Comparison of ENCODE assay signal across 8 mouse cellular contexts in the genomic region with DNA sequence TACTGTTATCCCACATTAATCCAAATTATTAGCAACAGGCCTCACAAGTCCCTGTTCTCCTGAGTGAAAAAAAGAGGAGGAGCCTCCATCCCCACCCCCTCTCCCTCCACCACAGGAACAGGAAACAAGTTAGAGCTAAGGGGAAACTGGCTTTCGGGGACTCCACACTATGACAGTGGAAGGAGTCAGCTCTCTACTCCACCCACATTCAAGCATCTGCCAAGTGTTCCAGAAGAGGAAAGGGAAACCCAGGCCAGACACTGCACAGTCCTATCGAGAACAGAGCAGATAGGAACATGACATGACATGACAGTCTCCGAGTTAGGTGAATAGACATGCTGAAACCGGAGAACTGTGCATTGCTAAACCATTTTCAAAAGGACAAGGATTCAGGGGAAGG.
A peak's percentile ranks its signal among the peaks of the same experiment; 100 is the strongest.
DNase-seq lines count a peak whose midpoint lies in the region; ATAC-seq and TF ChIP-seq lines count a peak whose summit lies in the region.

No protein-coding gene starts in this region.

- H3K4me2 ChIP-seq in heart, embryonic 15.5 days = peak overlapping the region; percentile 31; the same call in 1 of the 2 replicates
- 0 out of 2 replicates have a peak overlapping the region, but pooled peaks have one; percentile 7 for H3K4me2 ChIP-seq in stomach, embryonic 16.5 days (ENCODE audit: low read depth, low read length)

- no peaks in the 10 kb centered on the region for H3K9me3 ChIP-seq in heart, embryonic 15.5 days (replicated peaks)
- H3K9me3 ChIP-seq in stomach, embryonic 16.5 days (replicated peaks; ENCODE audit: control insufficient read depth, low read length) = no peaks in the 10 kb centered on the region

- no peak overlapping the region for H3K9ac ChIP-seq in heart, embryonic 15.5 days
- no peak overlapping the region for H3K9ac ChIP-seq in liver, adult 2 months (ENCODE audit: low read depth, low read length)
- no peak overlapping the region for H3K9ac ChIP-seq in stomach, embryonic 16.5 days (ENCODE audit: low read length)

- H3K36me3 ChIP-seq in heart, embryonic 15.5 days = 0 out of 2 replicates have a peak, but pooled peaks cover 8% of the 10 kb centered on the region
- H3K36me3 ChIP-seq in liver, adult 2 months (ENCODE audit: control insufficient read depth, insufficient read depth, low read length) = no peaks in the 10 kb centered on the region
- peaks cover 3% of the 10 kb centered on the region; the same call in 1 of the 2 replicates for H3K36me3 ChIP-seq in stomach, embryonic 16.5 days (ENCODE audit: control insufficient read depth, insufficient read depth, low read length)

- no peak overlapping the region for H3K4me3 ChIP-seq in heart, embryonic 15.5 days
- no peak overlapping the region for H3K4me3 ChIP-seq in liver, adult 2 months (ENCODE audit: insufficient read depth, low read depth, low read length)
- no peak overlapping the region for H3K4me3 ChIP-seq in stomach, embryonic 16.5 days (replicated peaks; ENCODE audit: low read length)

- peak; percentile 91 for ATAC-seq in heart, embryonic 15.5 days (replicated peaks; ENCODE audit: insufficient number of reproducible peaks, insufficient read depth, low FRiP score, low read depth)
- peak; percentile 80; the same call in 1 of the 2 replicates for ATAC-seq in stomach, embryonic 16.5 days (ENCODE audit: insufficient read depth, low FRiP score)

- peaks cover 34% of the 10 kb centered on the region for H3K4me1 ChIP-seq in heart, embryonic 15.5 days (replicated peaks)
- peaks cover 9% of the 10 kb centered on the region; the same call in 1 of the 2 replicates for H3K4me1 ChIP-seq in liver, adult 2 months (ENCODE audit: control insufficient read depth, insufficient read depth, low read length)
- H3K4me1 ChIP-seq in stomach, embryonic 16.5 days (ENCODE audit: control insufficient read depth, insufficient read depth, low read length) = peaks cover 42% of the 10 kb centered on the region

- 6% methylated on average over 4 of the region's 4 CpGs for WGBS in heart, embryonic 15.5 days
- WGBS in liver, adult 2 months = 21% methylated on average over 4 of the region's 4 CpGs
- WGBS in stomach, embryonic 16.5 days = 47% methylated on average over 4 of the region's 4 CpGs

- peaks cover 25% of the 10 kb centered on the region for H3K79me2 ChIP-seq in liver, adult 2 months (ENCODE audit: control insufficient read depth, insufficient read depth, low read length)

- TF ChIP-seq POLR2A in liver, adult 2 months (IDR thresholded peaks at IDR 0.05; ENCODE audit: extremely low read depth, insufficient read depth, low read length) = no peak

- H3K27ac ChIP-seq in heart, embryonic 15.5 days = peak overlapping the region; percentile 66
- H3K27ac ChIP-seq in liver, adult 2 months (replicated peaks; ENCODE audit: insufficient read depth, low read depth, low read length) = no peak overlapping the region
- H3K27ac ChIP-seq in stomach, embryonic 16.5 days (ENCODE audit: low read length) = peak overlapping the region; percentile 74

- no peaks in the 10 kb centered on the region for H3K27me3 ChIP-seq in heart, embryonic 15.5 days
- H3K27me3 ChIP-seq in liver, adult 2 months (ENCODE audit: control insufficient read depth, insufficient read depth, low read length) = no peaks in the 10 kb centered on the region
- H3K27me3 ChIP-seq in stomach, embryonic 16.5 days (ENCODE audit: control insufficient read depth, insufficient read depth, low read length) = no peaks in the 10 kb centered on the region

- DNase-seq in frontal cortex, adult 2 months (ENCODE audit: extremely low spot score in 1 of 2, low spot score in 1 of 2) = peak; percentile 13 to 62
- no peak for DNase-seq in frontal cortex, postnatal 14 days (ENCODE audit: low spot score in 2 of 2)
- DNase-seq in adrenal gland, postnatal 36 days = peak; percentile 47 to 64
- DNase-seq in liver, adult 2 months (ENCODE audit: extremely low read depth, low read depth, low spot score) = peak; percentile 57
- DNase-seq in ovary, postnatal 10 days (ENCODE audit: low spot score) = no peak
- DNase-seq in cerebellum, adult 8-10 months = no peak

- TF ChIP-seq CTCF in liver, adult 2 months (IDR thresholded peaks at IDR 0.05; ENCODE audit: low read depth, low read length) = no peak

Comparison
In these comparisons a context has a peak if more than half of its experiments do, and no peak if none do; other contexts are left out.
1. DNase-seq: peak in frontal cortex, adult 2 months (2 of 2), adrenal gland, postnatal 36 days (2 of 2) and liver, adult 2 months (single experiment); none in frontal cortex, postnatal 14 days (0 of 2), ovary, postnatal 10 days (single experiment) and cerebellum, adult 8-10 months (single experiment).